Mouse (Mus musculus) erythroblast, adult 5-6 weeks (primary cell): ENCODE results near the gene Tmem256. TPM values are rescaled to one million over a fixed set of nuclear protein-coding genes. Genes with fewer than 3 reads are reported as not detected.

Experiments used
- ATAC-seq: replicated peaks from 2 replicates; pipeline ENCODE4 v1.8.0; 2016; ENCODE audit warnings: moderate number of reproducible peaks, mild to moderate bottlenecking, moderate TSS enrichment, inconsistent platforms; ENCODE audit not compliant: poor library complexity, low FRiP score, severe bottlenecking
- total RNA-seq, 2 experiments: library from RNA; stranded (forward) in 1 of 2; stranded (reverse) in 1 of 2; fragments of 150-400 nt in 1 of 2; fragments of 200-764, 138-1000 nt in 1 of 2; gene quantifications; 2 replicates each; pipeline versions ENCODE4 v1.2.3 to v1.2.4; 2015 to 2017; ENCODE audit warnings: low replicate concordance in 2 of 2

Gene Tmem256
- total RNA-seq, 2 experiments from 2014 or later: 57.1 to 218 TPM

- ATAC-seq: no peak
Observed at GRCm38 (mm10) chr11:69807641-69808040, 30.7 kb upstream of the Tmem256 start.

GRCm38 (mm10) chr11:69810280-69810679 is 28.0 kb upstream of the Tmem256 start:
- no peak for ATAC-seq

GRCm38 (mm10) chr11:69815155-69815554 is 23.2 kb upstream of the Tmem256 start, which contains the start of gene Gm39566:
Gene Gm39566 (minus strand): TSS chr11:69815298.
- ATAC-seq: no peak

- ATAC-seq: no peak
Observed at GRCm38 (mm10) chr11:69816520-69816919, 21.8 kb upstream of the Tmem256 start.

- ATAC-seq: no peak
Observed at GRCm38 (mm10) chr11:69818365-69818764, 19.9 kb upstream of the Tmem256 start, which contains the start of gene Spem2. Gene Spem2 (minus strand): TSS chr11:69818465.

- ATAC-seq: no peak
Observed at GRCm38 (mm10) chr11:69818871-69819270, 19.4 kb upstream of the Tmem256 start.

GRCm38 (mm10) chr11:69822080-69822479 is 16.2 kb upstream of the Tmem256 start, which contains the start of gene Spem1:
Gene Spem1 (minus strand): TSS chr11:69822180.
- ATAC-seq: no peak

- ATAC-seq: no peak
Observed at GRCm38 (mm10) chr11:69823456-69823855, 14.9 kb upstream of the Tmem256 start.

- no peak for ATAC-seq
Observed at GRCm38 (mm10) chr11:69828832-69829231, 9.5 kb upstream of the Tmem256 start.

- ATAC-seq: no peak
Observed at GRCm38 (mm10) chr11:69833554-69833953, 4.8 kb upstream of the Tmem256 start.

GRCm38 (mm10) chr11:69834001-69834549 is 4.2 kb upstream of the Tmem256 start:
- peak; percentile 44 for ATAC-seq

- no peak for ATAC-seq
Observed at GRCm38 (mm10) chr11:69835326-69835965, 2.9 kb upstream of the Tmem256 start.

- ATAC-seq: no peak
Observed at GRCm38 (mm10) chr11:69835966-69836335, 2.4 kb upstream of the Tmem256 start.

- no peak for ATAC-seq
Observed at GRCm38 (mm10) chr11:69836703-69837576, 1.4 kb upstream of the Tmem256 start.

GRCm38 (mm10) chr11:69837604-69837951 is 736 bp upstream of the Tmem256 start, which contains the start of gene Nlgn2:
Gene Nlgn2 (minus strand): TSS chr11:69837784.
- ATAC-seq: 0 out of 2 replicates have a peak, but pooled peaks have one; percentile 1

GRCm38 (mm10) chr11:69838714-69839104 is 395 bp downstream of the Tmem256 start:
- peak; percentile 16 for ATAC-seq

GRCm38 (mm10) chr11:69846198-69846680 is 7.9 kb downstream of the Tmem256 start, which contains the start of gene Plscr3:
Gene Plscr3 (plus strand): TSS chr11:69846376.
- peak; percentile 87 for ATAC-seq

- ATAC-seq: peak; percentile 61
Observed at GRCm38 (mm10) chr11:69846738-69847688, 8.7 kb downstream of the Tmem256 start.

- ATAC-seq: no peak
Observed at GRCm38 (mm10) chr11:69848021-69848420, 9.7 kb downstream of the Tmem256 start.
